Mouse (Mus musculus): ENCODE results near the gene Hs3st5. TPM values are rescaled to one million over a fixed set of nuclear protein-coding genes. Genes with fewer than 3 reads are reported as not detected.

Gene Hs3st5
- polyA plus RNA-seq (2012; rRNA removed) (0.96 and 1.3 TPM in 2 replicates), polyA plus RNA-seq (2014; fragmentation: Nextera tagmentation; extraction: Ambion mirVana) (1.7 and 1.8 TPM in 2 replicates)

GRCm38 (mm10) chr10:36506727-36507555 lies at the start of gene Hs3st5:
Hs3st5 (plus strand) TSS chr10:36506814.
- Histone ChIP-seq H3K27me3 (ENCODE audit: control insufficient read depth, insufficient read depth, low read length) (peaks cover 42% of the 10 kb centered on the region), H3K9ac (ENCODE audit: low read depth, low read length, severe bottlenecking) (peak within 1 kb of the TSS; percentile 47)

GRCm38 (mm10) chr10:36468664-36469063 lies 38.0 kb upstream of the Hs3st5 start:
- H3K36me3 ChIP-seq (ENCODE audit: control insufficient read depth, insufficient read depth, low read length), result no peaks in the 10 kb centered on the region
- H3K9me3 ChIP-seq (ENCODE audit: control insufficient read depth, low read length), result no peaks in the 10 kb centered on the region
- WGBS, result 91% methylated on average over 3 of the region's 3 CpGs
- DNase-seq (ENCODE audit: low spot score), result no peak
- no peaks in the 10 kb centered on the region for H3K4me1 ChIP-seq (ENCODE audit: control insufficient read depth, insufficient read depth, low read length)
- no peak overlapping the region for H3K4me3 ChIP-seq (replicated peaks; ENCODE audit: low read length)
- H3K9ac ChIP-seq (ENCODE audit: low read depth, low read length, severe bottlenecking), result no peak overlapping the region
- no peak for ATAC-seq (ENCODE audit: low FRiP score, low read depth)
- no peaks in the 10 kb centered on the region for H3K27me3 ChIP-seq (ENCODE audit: control insufficient read depth, insufficient read depth, low read length)
- no peak overlapping the region for H3K4me2 ChIP-seq (replicated peaks; ENCODE audit: low read depth, low read length, severe bottlenecking)
- H3K27ac ChIP-seq (replicated peaks; ENCODE audit: low read depth, low read length), result no peak overlapping the region
- TF ChIP-seq POLR2A (IDR thresholded peaks at IDR 0.05; ENCODE audit: borderline replicate concordance, extremely low read depth, insufficient read depth, insufficient read length), result no peak

More at GRCm38 (mm10) chr10:36506727-36507555, at the start of gene Hs3st5:
- Histone ChIP-seq H3K4me1 (ENCODE audit: control insufficient read depth, insufficient read depth, low read length) (peaks cover 9% of the 10 kb centered on the region; the same call in 1 of the 2 replicates), H3K27ac (replicated peaks; ENCODE audit: low read depth, low read length) (no peak within 1 kb of the TSS), H3K4me2 (replicated peaks; ENCODE audit: low read depth, low read length, severe bottlenecking) (peak within 1 kb of the TSS; percentile 98), H3K9me3 (ENCODE audit: control insufficient read depth, low read length) (no peaks in the 10 kb centered on the region), H3K4me3 (replicated peaks; ENCODE audit: low read length) (peak within 1 kb of the TSS; percentile 68), H3K36me3 (ENCODE audit: control insufficient read depth, insufficient read depth, low read length) (no peaks in the 10 kb centered on the region)
- ATAC-seq (ENCODE audit: low FRiP score, low read depth) (peak; percentile 60), DNase-seq (ENCODE audit: low spot score) (peak; percentile 36)
- under 1% methylated on average over 64 of the region's 71 CpGs for WGBS
- TF ChIP-seq POLR2A (IDR thresholded peaks at IDR 0.05; ENCODE audit: borderline replicate concordance, extremely low read depth, insufficient read depth, insufficient read length), result no peak

- Histone ChIP-seq H3K4me1 (ENCODE audit: control insufficient read depth, insufficient read depth, low read length) (no peaks in the 10 kb centered on the region), H3K9ac (ENCODE audit: low read depth, low read length, severe bottlenecking) (no peak overlapping the region), H3K4me3 (replicated peaks; ENCODE audit: low read length) (no peak overlapping the region), H3K27ac (replicated peaks; ENCODE audit: low read depth, low read length) (no peak overlapping the region), H3K36me3 (ENCODE audit: control insufficient read depth, insufficient read depth, low read length) (no peaks in the 10 kb centered on the region), H3K9me3 (ENCODE audit: control insufficient read depth, low read length) (no peaks in the 10 kb centered on the region), H3K4me2 (replicated peaks; ENCODE audit: low read depth, low read length, severe bottlenecking) (no peak overlapping the region), H3K27me3 (ENCODE audit: control insufficient read depth, insufficient read depth, low read length) (no peaks in the 10 kb centered on the region)
- ATAC-seq (ENCODE audit: low FRiP score, low read depth), result no peak
- no peak for TF ChIP-seq POLR2A (IDR thresholded peaks at IDR 0.05; ENCODE audit: borderline replicate concordance, extremely low read depth, insufficient read depth, insufficient read length)
- DNase-seq (ENCODE audit: low spot score), result no peak
- 64% methylated on average over 3 of the region's 3 CpGs for WGBS
These were observed 35.5 kb upstream of the Hs3st5 start for GRCm38 (mm10) chr10:36471135-36471534.

- WGBS, result 28% methylated on average over 3 of the region's 3 CpGs
- H3K4me2 ChIP-seq (replicated peaks; ENCODE audit: low read depth, low read length, severe bottlenecking), result no peak overlapping the region
These were observed 31.8 kb upstream of the Hs3st5 start for GRCm38 (mm10) chr10:36474834-36475233.

GRCm38 (mm10) chr10:36477543-36477942 lies 29.1 kb upstream of the Hs3st5 start:
- Histone ChIP-seq H3K4me2 (replicated peaks; ENCODE audit: low read depth, low read length, severe bottlenecking) (no peak overlapping the region), H3K9ac (ENCODE audit: low read depth, low read length, severe bottlenecking) (no peak overlapping the region), H3K36me3 (ENCODE audit: control insufficient read depth, insufficient read depth, low read length) (no peaks in the 10 kb centered on the region), H3K27ac (replicated peaks; ENCODE audit: low read depth, low read length) (no peak overlapping the region), H3K27me3 (ENCODE audit: control insufficient read depth, insufficient read depth, low read length) (no peaks in the 10 kb centered on the region), H3K4me3 (replicated peaks; ENCODE audit: low read length) (no peak overlapping the region), H3K4me1 (ENCODE audit: control insufficient read depth, insufficient read depth, low read length) (no peaks in the 10 kb centered on the region), H3K9me3 (ENCODE audit: control insufficient read depth, low read length) (no peaks in the 10 kb centered on the region)
- WGBS, result 85% methylated on average over 4 of the region's 4 CpGs
- DNase-seq (ENCODE audit: low spot score), result no peak
- no peak for TF ChIP-seq POLR2A (IDR thresholded peaks at IDR 0.05; ENCODE audit: borderline replicate concordance, extremely low read depth, insufficient read depth, insufficient read length)
- no peak for ATAC-seq (ENCODE audit: low FRiP score, low read depth)

More at GRCm38 (mm10) chr10:36474834-36475233, 31.8 kb upstream of the Hs3st5 start:
- no peaks in the 10 kb centered on the region for H3K36me3 ChIP-seq (ENCODE audit: control insufficient read depth, insufficient read depth, low read length)
- H3K9me3 ChIP-seq (ENCODE audit: control insufficient read depth, low read length), result no peaks in the 10 kb centered on the region
- ATAC-seq (ENCODE audit: low FRiP score, low read depth), result peak; percentile 30; the same call in 1 of the 2 replicates
- no peaks in the 10 kb centered on the region for H3K27me3 ChIP-seq (ENCODE audit: control insufficient read depth, insufficient read depth, low read length)
- TF ChIP-seq POLR2A (IDR thresholded peaks at IDR 0.05; ENCODE audit: borderline replicate concordance, extremely low read depth, insufficient read depth, insufficient read length), result no peak
- H3K9ac ChIP-seq (ENCODE audit: low read depth, low read length, severe bottlenecking), result no peak overlapping the region
- no peak overlapping the region for H3K4me3 ChIP-seq (replicated peaks; ENCODE audit: low read length)
- no peak for DNase-seq (ENCODE audit: low spot score)
- no peak overlapping the region for H3K27ac ChIP-seq (replicated peaks; ENCODE audit: low read depth, low read length)
- H3K4me1 ChIP-seq (ENCODE audit: control insufficient read depth, insufficient read depth, low read length), result no peaks in the 10 kb centered on the region

Measured in limb, embryonic 14.5 days (tissue).